16 mouse cellular contexts compared by ENCODE assay signal in the genomic region with DNA sequence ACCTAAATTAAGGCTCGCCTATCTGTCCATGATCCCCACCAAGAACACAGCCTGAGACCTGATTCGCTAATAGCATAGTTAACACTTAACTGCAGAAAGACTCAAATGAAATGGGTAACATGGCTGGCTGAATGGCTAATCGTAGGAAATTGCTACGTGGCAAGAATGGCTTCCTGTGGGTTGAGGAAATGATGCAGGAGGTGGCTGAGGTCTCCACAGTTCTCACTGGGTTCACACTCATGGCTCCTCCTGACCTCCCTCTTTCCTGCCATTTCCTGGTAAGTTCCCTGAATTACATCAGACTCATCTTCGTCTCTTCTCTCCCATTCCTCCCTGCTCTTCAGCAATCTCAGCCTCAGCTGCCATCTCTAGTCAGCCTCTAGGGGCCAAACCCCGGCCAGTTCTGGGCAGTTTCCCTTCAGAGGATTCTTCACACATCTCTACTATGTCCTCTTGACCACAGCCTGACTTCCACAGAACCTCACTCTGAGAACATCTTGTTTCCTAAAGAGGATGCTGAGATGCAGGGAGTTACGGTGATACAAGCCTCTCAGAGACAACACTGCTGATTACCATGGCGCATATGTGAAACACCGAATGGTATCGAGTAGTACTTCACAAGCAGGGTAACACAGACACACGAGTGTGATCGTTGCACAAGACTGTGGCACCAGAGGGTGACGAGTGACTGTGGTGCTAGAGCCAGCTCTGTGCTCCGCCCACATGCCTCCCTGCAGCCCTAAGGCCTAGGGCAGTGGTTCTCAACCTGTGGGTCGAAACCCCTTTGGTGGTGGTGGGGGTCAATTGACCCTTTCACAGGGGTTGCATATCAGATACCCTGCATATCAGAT. TPM values are rescaled to one million over a fixed set of nuclear protein-coding genes. Genes with fewer than 3 reads are reported as not detected.
DNase-seq lines count a peak whose midpoint lies in the region; ATAC-seq and TF ChIP-seq lines count a peak whose summit lies in the region.
"Had no signal": no experiment of that assay in that cellular context is flagged by ENCODE, and none has a peak within 500 bp of the region (broad histone marks: within the 10 kb centered on the region; RNA-seq: fewer than 3 reads in every experiment).

No protein-coding gene starts in this region.

- H3K27ac ChIP-seq in layer of hippocampus, adult 2 months, result no peak overlapping the region
- H3K27ac ChIP-seq in MEL (ENCODE audit: control insufficient read depth, low read depth, low read length), result no peak overlapping the region
- H3K27ac ChIP-seq in liver, embryonic 13.5 days, result peak overlapping the region; percentile 99
- no peak overlapping the region for H3K27ac ChIP-seq in hindbrain, embryonic 11.5 days (ENCODE audit: low read depth, low read length)
- H3K27ac ChIP-seq: neural tube, embryonic 12.5 days had no signal

- peak; percentile 23; the same call in 1 of the 2 replicates for TF ChIP-seq CTCF in layer of hippocampus, adult 2 months (conservative IDR thresholded peaks at IDR 0.05)
- no peak for TF ChIP-seq CTCF in MEL (IDR thresholded peaks at IDR 0.05 in 2 of 3, conservative IDR thresholded peaks at IDR 0.05 in 1 of 3; ENCODE audit: control insufficient read depth in 1 of 3, insufficient read depth in 1 of 3, low read depth in 2 of 3, low read length in 3 of 3, poor library complexity in 1 of 3, severe bottlenecking in 1 of 3)

- intact Hi-C loops in heart, postnatal 36 days (cut with DNase I), result no loop called here

- no peak for TF ChIP-seq RAD21 in MEL (IDR thresholded peaks at IDR 0.05; ENCODE audit: low read depth, low read length)

- H3K4me2 ChIP-seq in liver, embryonic 13.5 days, result no peak overlapping the region
- H3K4me2 ChIP-seq in hindbrain, embryonic 11.5 days (replicated peaks; ENCODE audit: low read depth, low read length), result no peak overlapping the region
- H3K4me2 ChIP-seq: neural tube, embryonic 12.5 days had no signal

- ATAC-seq in liver, embryonic 13.5 days (ENCODE audit: low read depth), result no peak
- ATAC-seq in hindbrain, embryonic 11.5 days (ENCODE audit: low FRiP score), result no peak

- no peak for TF ChIP-seq EP300 in MEL (IDR thresholded peaks at IDR 0.05; ENCODE audit: low read depth in 1 of 2, low read length in 2 of 2)

- peaks cover 42 to 43% of the 10 kb centered on the region in 2 experiments for H3K4me1 ChIP-seq in MEL (ENCODE audit: control insufficient read depth in 1 of 2, insufficient read depth in 2 of 2, low read length in 2 of 2)
- peaks cover 94% of the 10 kb centered on the region for H3K4me1 ChIP-seq in liver, embryonic 13.5 days (replicated peaks)
- no peaks in the 10 kb centered on the region for H3K4me1 ChIP-seq in hindbrain, embryonic 11.5 days (replicated peaks; ENCODE audit: control insufficient read depth, insufficient read depth, low read length)
- H3K4me1 ChIP-seq: neural tube, embryonic 12.5 days had no signal

- H3K9ac ChIP-seq in MEL (ENCODE audit: control insufficient read depth, low read depth, low read length, poor library complexity, severe bottlenecking), result no peak overlapping the region
- H3K9ac ChIP-seq in liver, embryonic 13.5 days, result peak overlapping the region; percentile 23; the same call in 1 of the 2 replicates
- no peak overlapping the region for H3K9ac ChIP-seq in hindbrain, embryonic 11.5 days (ENCODE audit: low read depth, low read length)
- H3K9ac ChIP-seq: neural tube, embryonic 12.5 days had no signal

- 71% methylated on average over 15 of the region's 15 CpGs for WGBS in liver, embryonic 13.5 days (ENCODE audit: insufficient replicate concordance)
- WGBS in hindbrain, embryonic 11.5 days, result 89% methylated on average over 15 of the region's 15 CpGs

- TF ChIP-seq POLR2A in MEL (IDR thresholded peaks at IDR 0.05; ENCODE audit: control insufficient read depth in 1 of 2, insufficient read depth in 1 of 2, low read depth in 1 of 2, low read length in 2 of 2, poor library complexity in 1 of 2), result no peak

- no peaks in the 10 kb centered on the region for H3K9me3 ChIP-seq in MEL (replicated peaks; ENCODE audit: insufficient read depth, low read length)
- no peaks in the 10 kb centered on the region for H3K9me3 ChIP-seq in liver, embryonic 13.5 days (replicated peaks)
- H3K9me3 ChIP-seq in hindbrain, embryonic 11.5 days (ENCODE audit: control insufficient read depth, low read length), result no peaks in the 10 kb centered on the region
- H3K9me3 ChIP-seq: neural tube, embryonic 12.5 days had no signal

- H3K4me3 ChIP-seq in layer of hippocampus, adult 2 months, result no peak overlapping the region
- no peak overlapping the region for H3K4me3 ChIP-seq in MEL (ENCODE audit: control insufficient read depth in 1 of 2, insufficient read depth in 1 of 2, low read depth in 2 of 2, low read length in 2 of 2)
- no peak overlapping the region for H3K4me3 ChIP-seq in liver, embryonic 13.5 days (replicated peaks)
- no peak overlapping the region for H3K4me3 ChIP-seq in hindbrain, embryonic 11.5 days (ENCODE audit: low read depth, low read length)
- H3K4me3 ChIP-seq: neural tube, embryonic 12.5 days had no signal

- H3K27me3 ChIP-seq in MEL (ENCODE audit: control insufficient read depth in 1 of 2, insufficient read depth in 2 of 2, low read length in 2 of 2), result no peaks in the 10 kb centered on the region
- H3K27me3 ChIP-seq in liver, embryonic 13.5 days, result no peaks in the 10 kb centered on the region
- no peaks in the 10 kb centered on the region for H3K27me3 ChIP-seq in hindbrain, embryonic 11.5 days (ENCODE audit: control insufficient read depth, insufficient read depth, low read length)
- H3K27me3 ChIP-seq: neural tube, embryonic 12.5 days had no signal

- peaks cover 7 to 50% of the 10 kb centered on the region in 2 experiments for H3K36me3 ChIP-seq in MEL (ENCODE audit: control insufficient read depth in 1 of 2, insufficient read depth in 2 of 2, low read length in 2 of 2)
- H3K36me3 ChIP-seq in liver, embryonic 13.5 days, result peaks cover 76% of the 10 kb centered on the region
- H3K36me3 ChIP-seq in hindbrain, embryonic 11.5 days (ENCODE audit: control insufficient read depth, insufficient read depth, low read length), result no peaks in the 10 kb centered on the region

- peaks cover 1% of the 10 kb centered on the region; the same call in 1 of the 2 replicates for H3K79me2 ChIP-seq in MEL (ENCODE audit: control insufficient read depth, insufficient read depth, low read length, poor library complexity)

- DNase-seq in layer of hippocampus, adult 2 months (ENCODE audit: low spot score in 2 of 2), result no peak
- no peak for DNase-seq in layer of hippocampus, postnatal 36 days
- no peak for DNase-seq in MEL (ENCODE audit: low read depth, low spot score)
- no peak for DNase-seq in liver, embryonic 13.5 days
- peak; percentile 43 for DNase-seq in naive thymus-derived CD4-positive, alpha-beta T cell, adult 2 months (ENCODE audit: low read depth)
- DNase-seq in hindbrain, embryonic 11.5 days (ENCODE audit: low spot score), result no peak
- DNase-seq in embryo, embryonic 11 days, result no peak
- no peak for DNase-seq in heart, postnatal 36 days
- DNase-seq: cerebellum, adult 2 months; gastrocnemius, postnatal 25 days; kidney, postnatal 25 days; lung, postnatal 14 days; midbrain, embryonic 14.5 days; retina, postnatal 1 day; spleen, adult 18-20 months had no signal

TF ChIP-seq in MEL, 35 proteins besides CTCF, POLR2A, EP300 and RAD21:
- TF ChIP-seq TBP (IDR thresholded peaks at IDR 0.05; ENCODE audit: low read depth, low read length), result no peak
- 0 out of 2 replicates have a peak, but pooled peaks have one; percentile 17 for TF ChIP-seq SIN3A (IDR thresholded peaks at IDR 0.05; ENCODE audit: low read length)

RNA-seq across cellular contexts. Expression of a gene that starts 26.1 kb away (rescaled TPM):
- total RNA-seq in layer of hippocampus, adult 2 months (2021), result 1 to 10 TPM; 9.5 to 9.7 TPM
- 1 to 10 TPM; 9.0 to 9.1 TPM for total RNA-seq in layer of hippocampus, postnatal 36 days (2021)
- total RNA-seq in MEL (2012; rRNA removed), result 6.5 and 7.1 TPM in 2 replicates
- polyA plus RNA-seq in MEL (2012; ENCODE audit: insufficient read depth in 1 of 2, insufficient read length in 2 of 2, low read depth in 1 of 2, low replicate concordance in 2 of 2, missing spikeins in 1 of 2), result 10 to 100 TPM in 1 of 2 experiments, not detected in 1; 12.6 TPM
- 6.5 and 8.2 TPM in 2 replicates for polyA plus RNA-seq in liver, embryonic 13.5 days (2015; fragmentation: Nextera tagmentation; extraction: Ambion mirVana)
- 8.0 and 9.1 TPM in 2 replicates for polyA plus RNA-seq in hindbrain, embryonic 11.5 days (2014; fragmentation: Nextera tagmentation; extraction: Ambion mirVana)
- 10 to 100 TPM; 11.2 to 11.8 TPM for total RNA-seq in heart, postnatal 36 days (2021)
